Mouse (Mus musculus) thymus, postnatal 36 days (tissue): ENCODE data around the gene Fbxo8.

Source experiments
- DNase-seq, 2 experiments: peaks; one replicate each; pipeline ENCODE4 v3.0.0; 2022; ENCODE audit warnings: mixed read lengths in 2 of 2

Fbxo8 gene

GRCm38 (mm10) chr8:56550558-56551360 lies at the start of gene Fbxo8, which contains the start of gene Cep44:
Fbxo8 (plus strand) TSS chr8:56551090.
Cep44 (minus strand) TSS chr8:56551047.
- DNase-seq, result peak; percentile 73 to 76

DNA sequence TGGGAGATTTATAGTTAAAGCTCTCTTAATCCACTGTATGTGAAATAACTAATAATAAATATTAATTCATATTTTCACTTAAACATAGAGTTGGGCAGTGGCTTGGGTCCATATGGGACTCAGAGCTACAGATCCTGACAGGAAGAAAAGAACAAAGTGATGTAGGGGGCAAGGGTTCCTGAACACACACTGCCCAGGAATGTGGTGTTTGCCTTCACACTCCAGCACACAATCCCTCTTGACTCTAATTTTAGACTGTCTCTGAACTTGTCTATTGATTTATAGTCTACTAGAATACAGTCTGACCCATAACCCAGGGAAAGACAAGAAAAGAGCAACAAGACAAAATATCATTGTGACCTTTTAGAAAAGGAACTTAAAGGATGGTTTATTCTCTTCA lies 49.0 kb upstream of the Fbxo8 start:
- no peak for DNase-seq

- DNase-seq, result no peak
Measured at GRCm38 (mm10) chr8:56508318-56508951, 42.5 kb upstream of the Fbxo8 start.

GRCm38 (mm10) chr8:56508952-56509479 lies 41.9 kb upstream of the Fbxo8 start:
- DNase-seq, result no peak

DNA sequence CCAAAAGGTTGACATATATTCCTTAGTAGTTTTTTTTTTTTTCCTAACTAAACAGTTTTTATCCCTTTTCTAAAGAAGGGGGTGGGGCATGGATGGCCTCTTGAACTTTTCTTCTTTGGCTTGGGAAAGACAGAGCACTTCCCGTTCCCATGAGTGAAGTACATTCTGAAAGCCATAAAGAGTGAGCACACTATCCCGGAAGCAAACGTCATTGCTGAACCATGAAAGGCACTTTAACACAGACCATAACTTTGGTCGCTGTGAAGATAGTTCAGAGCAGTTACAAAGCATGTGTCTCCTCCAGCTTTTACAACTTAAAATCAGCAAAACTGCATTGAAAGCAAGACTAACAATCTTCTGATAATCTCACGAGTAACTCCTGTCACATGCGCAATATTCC lies 32.0 kb upstream of the Fbxo8 start:
- DNase-seq, result no peak

DNA sequence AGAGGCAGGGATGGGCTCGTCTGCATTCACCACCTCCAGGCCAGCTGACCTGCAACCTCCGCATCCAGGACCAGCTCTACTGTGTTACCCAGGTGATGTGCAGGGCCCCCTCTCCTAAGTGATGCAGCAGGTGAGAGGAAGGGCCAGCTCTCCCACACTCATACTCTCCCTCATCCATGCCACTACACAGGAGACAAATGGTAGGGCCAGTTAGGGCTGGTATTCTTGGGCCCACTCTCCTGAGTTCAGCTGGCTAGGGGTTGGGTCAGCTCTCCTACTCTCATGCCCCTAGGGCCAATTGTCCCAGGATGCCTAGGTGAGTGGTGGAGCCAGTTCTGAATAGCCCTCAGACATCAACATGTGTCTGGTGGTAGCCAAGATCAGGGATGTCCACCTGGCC lies 30.6 kb upstream of the Fbxo8 start:
- DNase-seq, result no peak

DNA sequence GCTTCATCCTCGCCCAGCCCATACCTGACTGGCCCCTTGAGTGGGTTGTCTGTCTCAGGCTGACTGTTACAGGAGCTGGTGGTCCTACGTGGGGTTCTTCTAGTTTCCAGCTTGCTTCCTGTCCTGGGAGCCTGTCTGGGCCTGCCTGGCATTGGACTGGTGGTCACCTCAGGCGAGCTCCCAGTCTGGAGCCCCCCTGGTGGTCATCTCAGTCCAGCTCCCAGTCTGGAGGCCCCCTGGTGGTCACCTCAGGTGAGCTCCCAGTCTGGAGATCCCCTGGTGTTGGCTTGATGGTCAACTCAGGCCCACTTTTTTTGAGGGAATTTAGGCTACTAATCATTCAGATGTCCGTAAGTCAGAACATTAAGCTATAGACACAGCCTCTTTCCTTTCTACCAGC lies 29.8 kb upstream of the Fbxo8 start:
- DNase-seq, result no peak

DNA sequence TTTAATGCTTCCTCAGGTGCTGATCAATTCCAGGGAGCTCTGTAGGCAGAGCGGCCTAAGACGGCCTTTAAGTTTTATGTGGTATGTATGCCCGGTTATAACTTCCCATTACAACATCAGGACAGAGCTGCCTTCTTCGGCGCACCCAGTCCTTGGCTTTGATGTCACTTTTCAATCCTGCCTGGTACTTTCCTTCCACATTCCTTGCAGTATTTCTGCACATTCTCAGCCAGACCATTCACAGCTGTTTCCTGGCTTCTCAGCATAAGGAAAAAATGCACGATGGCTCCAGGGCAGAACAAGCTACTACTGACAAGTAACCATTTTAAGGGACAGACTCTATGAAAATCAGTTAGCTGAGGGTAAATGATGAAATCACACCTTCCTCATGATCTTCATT lies 22.0 kb upstream of the Fbxo8 start:
- no peak for DNase-seq

DNA sequence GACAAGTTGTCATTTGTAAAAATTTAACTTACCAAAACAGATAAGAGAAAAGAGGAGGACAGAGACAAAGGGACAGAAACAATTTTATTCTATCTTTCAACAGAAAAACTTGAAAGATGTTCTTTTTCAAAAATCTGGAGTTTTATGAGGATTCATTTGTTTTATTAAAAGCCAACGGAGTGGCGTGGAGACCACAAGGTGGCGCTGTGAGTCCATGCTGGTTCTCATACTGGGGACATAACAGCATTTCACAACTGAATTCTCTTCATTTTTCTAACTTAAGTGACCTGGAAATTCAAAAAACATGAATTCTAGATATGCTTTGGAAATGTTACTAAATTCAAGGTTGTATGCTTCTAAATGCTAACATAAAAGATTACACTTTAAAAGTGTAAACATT lies 20.5 kb upstream of the Fbxo8 start:
- peak; percentile 31 to 42 for DNase-seq

DNA sequence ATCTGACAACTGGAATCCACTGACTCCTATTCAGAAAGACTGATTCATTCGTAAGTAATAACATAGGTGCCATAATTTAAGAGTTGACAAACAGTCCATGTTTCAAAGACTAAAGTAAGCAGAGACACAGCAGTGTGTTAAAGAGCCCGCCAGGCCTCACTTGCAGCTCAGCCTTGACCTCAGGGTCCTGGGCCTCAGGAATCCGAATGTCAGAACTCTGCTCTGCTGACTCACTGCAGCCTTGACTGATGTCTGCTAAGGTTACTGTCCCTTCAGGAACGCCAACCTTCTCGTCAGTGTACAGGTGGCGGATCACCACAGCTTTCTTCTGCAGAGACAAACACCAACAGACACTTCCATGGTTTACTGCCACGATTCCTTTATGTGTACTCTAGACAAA lies 10.2 kb upstream of the Fbxo8 start:
- DNase-seq, result no peak

GRCm38 (mm10) chr8:56547866-56548265 lies 3.0 kb upstream of the Fbxo8 start:
- no peak for DNase-seq

GRCm38 (mm10) chr8:56551361-56551852 lies 517 bp downstream of the Fbxo8 start:
- DNase-seq, result peak; percentile 81 to 84

DNA sequence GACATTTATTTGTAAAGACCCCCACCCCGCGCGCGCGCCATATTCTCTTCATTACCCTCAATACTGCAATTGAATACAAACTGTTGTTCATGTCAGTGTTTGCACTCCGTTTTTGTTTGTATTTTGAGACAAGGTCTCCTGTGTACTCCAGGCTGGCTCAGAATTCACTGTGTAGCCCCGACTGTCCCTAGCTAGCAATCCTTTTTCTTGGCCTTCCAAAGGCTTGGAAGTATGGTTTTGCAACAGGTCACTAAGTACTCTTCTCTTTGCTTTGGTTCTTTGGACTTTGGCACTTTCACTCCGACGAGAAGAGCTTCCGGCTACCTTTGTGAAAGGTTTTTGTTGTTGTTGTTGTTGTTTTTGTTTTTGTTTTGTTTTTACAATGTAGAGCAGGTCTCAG lies 1.2 kb downstream of the Fbxo8 start:
- no peak for DNase-seq

DNA sequence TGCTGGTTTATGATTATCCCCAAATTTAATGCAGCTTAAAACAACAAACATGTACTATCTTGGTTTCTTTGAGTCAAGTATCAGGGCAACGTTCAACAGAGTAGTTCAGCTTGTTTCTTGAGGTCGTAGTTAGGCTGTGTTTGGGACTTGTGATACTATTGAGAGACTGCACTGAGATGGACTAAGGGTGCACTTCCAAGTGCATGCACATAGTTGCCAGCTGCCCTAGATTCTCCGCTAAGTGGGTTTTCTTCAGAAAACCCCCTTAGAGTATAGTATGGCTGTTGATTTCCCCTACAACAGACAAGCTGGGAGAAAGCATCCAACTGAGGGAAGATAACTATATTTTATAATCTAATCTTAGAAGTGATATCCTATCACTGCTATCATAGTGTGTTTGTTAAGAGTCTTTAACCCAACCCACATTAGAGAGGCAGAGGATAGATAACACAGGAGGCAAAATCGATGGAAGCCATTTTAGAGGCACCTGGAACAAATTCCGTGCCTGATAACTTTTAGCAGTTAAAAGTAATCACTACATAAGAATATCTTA lies 1.7 kb downstream of the Fbxo8 start:
- no peak for DNase-seq

DNA sequence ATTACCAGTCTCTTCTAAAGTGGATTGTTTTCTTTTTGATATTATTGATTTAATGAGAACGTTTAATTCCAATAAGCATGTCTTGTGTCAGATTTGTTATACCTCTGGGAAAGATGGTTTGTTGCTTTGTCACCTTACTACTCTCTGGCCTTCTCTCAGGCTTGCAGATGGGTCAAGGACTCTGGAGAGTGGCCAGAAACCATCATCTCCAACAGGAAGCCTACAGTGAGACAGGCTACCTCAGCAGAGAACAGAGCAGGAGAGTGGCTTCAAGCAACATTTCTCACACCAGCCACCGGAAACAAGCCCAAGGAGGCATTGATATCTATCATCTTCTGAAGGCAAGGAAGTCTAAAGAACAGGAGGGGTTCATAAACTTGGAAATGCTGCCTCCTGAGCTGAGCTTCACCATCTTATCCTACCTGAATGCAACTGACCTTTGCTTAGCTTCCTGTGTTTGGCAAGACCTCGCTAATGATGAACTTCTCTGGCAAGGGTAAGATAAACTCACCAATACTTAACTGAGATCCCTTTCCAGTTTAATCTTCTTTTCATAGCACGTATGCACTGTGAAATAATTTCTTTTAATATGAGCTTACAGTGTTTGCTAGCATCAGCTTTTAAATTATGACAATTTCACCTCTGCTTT lies 13.6 kb downstream of the Fbxo8 start:
- DNase-seq, result no peak

GRCm38 (mm10) chr8:56566856-56567255 lies 16.0 kb downstream of the Fbxo8 start:
- DNase-seq, result no peak

GRCm38 (mm10) chr8:56580918-56581317 lies 30.0 kb downstream of the Fbxo8 start:
- DNase-seq, result no peak

DNA sequence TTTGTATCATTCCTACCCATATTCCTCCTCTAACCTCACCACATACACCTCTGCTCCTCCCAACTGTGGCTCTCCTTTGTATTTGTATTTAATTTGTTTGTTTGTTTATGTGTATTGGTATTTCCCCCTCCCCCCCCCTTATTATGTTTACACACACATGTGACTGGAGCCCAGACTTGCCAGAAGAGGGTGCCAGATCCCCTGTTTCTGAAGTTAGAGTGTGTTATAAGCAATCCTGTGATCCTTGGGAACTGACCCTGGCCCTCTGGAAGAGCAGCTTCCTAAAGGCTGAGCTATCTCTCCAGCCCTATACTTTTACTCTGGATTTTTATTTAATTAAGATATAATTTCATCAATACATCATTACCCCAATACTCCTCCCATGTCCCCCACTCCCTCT lies 32.0 kb downstream of the Fbxo8 start:
- DNase-seq, result peak in 1 of 2 experiments; percentile 14

DNA sequence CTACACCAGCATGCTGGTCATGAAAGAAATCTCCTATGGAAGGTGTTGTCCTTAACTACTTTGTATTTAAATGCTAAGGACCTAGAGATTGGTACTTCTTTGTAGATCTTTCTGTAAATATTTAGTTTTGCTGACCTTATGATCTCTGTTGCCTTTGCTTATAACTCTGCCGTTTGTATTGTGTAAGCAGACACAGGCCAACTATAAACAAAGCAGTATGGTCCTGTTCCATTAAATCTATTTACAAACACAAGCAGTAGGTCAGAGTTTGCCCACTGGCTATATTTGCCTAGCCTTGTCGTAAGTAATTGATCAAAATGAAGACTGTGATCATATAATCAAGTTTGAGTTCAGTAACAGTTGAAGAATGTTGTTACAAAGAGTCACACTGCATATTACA lies 38.1 kb downstream of the Fbxo8 start:
- DNase-seq, result no peak

GRCm38 (mm10) chr8:56591084-56591483 lies 40.2 kb downstream of the Fbxo8 start:
- DNase-seq, result no peak

GRCm38 (mm10) chr8:56591502-56591901 lies 40.6 kb downstream of the Fbxo8 start:
- DNase-seq, result no peak

- no peak for DNase-seq
Measured at GRCm38 (mm10) chr8:56606481-56606880, 55.6 kb downstream of the Fbxo8 start.

- DNase-seq, result no peak
Measured at GRCm38 (mm10) chr8:56611736-56612135, 60.8 kb downstream of the Fbxo8 start.
